Mouse (Mus musculus): Measurements from ENCODE around the gene Cog5. TPM values are rescaled to one million over a fixed set of nuclear protein-coding genes. Genes with fewer than 3 reads are reported as not detected.

The Cog5 gene
- total and polyA plus RNA-seq, 3 experiments, result 34.8 to 42.7 (median 39.3) TPM

GRCm38 (mm10) chr12:31635240-31635607, 19.4 kb upstream of the Cog5 start:
- Histone ChIP-seq H3K4me1 (ENCODE audit: control insufficient read depth in 1 of 2, insufficient read depth in 2 of 2) (peaks cover 6 to 25% of the 10 kb centered on the region in 2 experiments; a peak in 2 of 4 replicates), H3K79me2 (replicated peaks; ENCODE audit: control insufficient read depth, extremely low read depth, insufficient read depth, poor library complexity, severe bottlenecking) (peaks cover 10% of the 10 kb centered on the region), H3K27me3 (replicated peaks) (no peaks in the 10 kb centered on the region), H3K36me3 (replicated peaks in 1 of 2; ENCODE audit: control insufficient read depth in 1 of 2, insufficient read depth in 1 of 2, low read length in 1 of 2) (peaks cover 7 to 35% of the 10 kb centered on the region in 2 experiments), H3K9ac (ENCODE audit: insufficient read depth, low read depth) (peak overlapping the region; percentile 87), H3K9me3 (replicated peaks; ENCODE audit: low read length) (no peaks in the 10 kb centered on the region), H3K4me3 (replicated peaks in 1 of 3; ENCODE audit: low read depth in 2 of 3, low read length in 2 of 3, poor library complexity in 1 of 3) (peak overlapping the region; percentile 65 to 82 (median 80)), H3K27ac (ENCODE audit: insufficient read depth, low read depth) (no peak overlapping the region), H3K4me2 (ENCODE audit: insufficient read depth, low read depth, poor library complexity, severe bottlenecking) (peak overlapping the region; percentile 24)
- DNase-seq (ENCODE audit: extremely low read depth), result peak; percentile 21
- in situ Hi-C loops (cut with MboI; ENCODE audit: low pct_ligation_motif_present, low pct_unique_long_range_greater_than_20kb, low sequenced_read_pairs), result no loop called here
- no peak for TF ChIP-seq USF2 (conservative IDR thresholded peaks at IDR 0.05; ENCODE audit: low read depth, low read length)
- TF ChIP-seq ELF1 (IDR thresholded peaks at IDR 0.05; ENCODE audit: low read depth, low read length), result 0 out of 2 replicates have a peak, but pooled peaks have one; percentile 25
- dilution Hi-C loops (cut with MboI; ENCODE audit: extremely low pct_ligation_motif_present, extremely low pct_unique_long_range_greater_than_20kb, low sequenced_read_pairs), result no loop called here

- peaks cover 0 to 27% of the 10 kb centered on the region in 2 experiments; a peak in 2 of 4 replicates for H3K4me1 ChIP-seq (ENCODE audit: control insufficient read depth in 1 of 2, insufficient read depth in 2 of 2)
- no peak overlapping the region for H3K27ac ChIP-seq (ENCODE audit: insufficient read depth, low read depth)
- H3K79me2 ChIP-seq (replicated peaks; ENCODE audit: control insufficient read depth, extremely low read depth, insufficient read depth, poor library complexity, severe bottlenecking), result peaks cover 8% of the 10 kb centered on the region
- in situ Hi-C loops (cut with MboI; ENCODE audit: low pct_ligation_motif_present, low pct_unique_long_range_greater_than_20kb, low sequenced_read_pairs), result no loop called here
- no peaks in the 10 kb centered on the region for H3K27me3 ChIP-seq (replicated peaks)
- no peaks in the 10 kb centered on the region for H3K9me3 ChIP-seq (replicated peaks; ENCODE audit: low read length)
- dilution Hi-C loops (cut with MboI; ENCODE audit: extremely low pct_ligation_motif_present, extremely low pct_unique_long_range_greater_than_20kb, low sequenced_read_pairs), result no loop called here
- TF ChIP-seq ELF1 (IDR thresholded peaks at IDR 0.05; ENCODE audit: low read depth, low read length) (no peak), MAZ (IDR thresholded peaks at IDR 0.05; ENCODE audit: low read depth, low read length) (no peak), POLR2A (IDR thresholded peaks at IDR 0.05; ENCODE audit: low read depth, low read length) (no peak), MXI1 (IDR thresholded peaks at IDR 0.05; ENCODE audit: low read depth, low read length) (no peak), CHD2 (IDR thresholded peaks at IDR 0.05; ENCODE audit: low read length) (no peak), CHD1 (IDR thresholded peaks at IDR 0.05; ENCODE audit: low read depth, low read length) (no peak), SIN3A (IDR thresholded peaks at IDR 0.05; ENCODE audit: low read length) (no peak), BHLHE40 (IDR thresholded peaks at IDR 0.05; ENCODE audit: low read depth, low read length) (no peak), ZKSCAN1 (IDR thresholded peaks at IDR 0.05; ENCODE audit: borderline replicate concordance, low read depth, low read length) (no peak), POLR2AphosphoS2 (IDR thresholded peaks at IDR 0.05; ENCODE audit: low read depth, low read length) (no peak), IRF4 (IDR thresholded peaks at IDR 0.05; ENCODE audit: low read depth, low read length) (no peak), CTCF (conservative IDR thresholded peaks at IDR 0.05 in 1 of 2, IDR thresholded peaks at IDR 0.05 in 1 of 2; ENCODE audit: low read depth in 2 of 2, low read length in 2 of 2) (no peak), NRF1 (IDR thresholded peaks at IDR 0.05; ENCODE audit: low read depth, low read length) (no peak)
- H3K9ac ChIP-seq (ENCODE audit: insufficient read depth, low read depth), result peak overlapping the region; percentile 70
- H3K4me2 ChIP-seq (ENCODE audit: insufficient read depth, low read depth, poor library complexity, severe bottlenecking), result peak overlapping the region; percentile 60
- DNase-seq (ENCODE audit: extremely low read depth), result peak; percentile 36
- peaks cover 4 to 33% of the 10 kb centered on the region in 2 experiments for H3K36me3 ChIP-seq (replicated peaks in 1 of 2; ENCODE audit: control insufficient read depth in 1 of 2, insufficient read depth in 1 of 2, low read length in 1 of 2)
- H3K4me3 ChIP-seq (replicated peaks in 1 of 3; ENCODE audit: low read depth in 2 of 3, low read length in 2 of 3, poor library complexity in 1 of 3), result peak overlapping the region; percentile 51 to 78 (median 65)
These were observed 1.1 kb upstream of the Cog5 start for GRCm38 (mm10) chr12:31653611-31654010.

GRCm38 (mm10) chr12:31654965-31655477, 352 bp downstream of the Cog5 start:
- H3K79me2 ChIP-seq (replicated peaks; ENCODE audit: control insufficient read depth, extremely low read depth, insufficient read depth, poor library complexity, severe bottlenecking), result peaks cover 8% of the 10 kb centered on the region
- H3K4me1 ChIP-seq (ENCODE audit: control insufficient read depth in 1 of 2, insufficient read depth in 2 of 2), result peaks cover 0 to 27% of the 10 kb centered on the region in 2 experiments; a peak in 2 of 4 replicates
- H3K4me2 ChIP-seq (ENCODE audit: insufficient read depth, low read depth, poor library complexity, severe bottlenecking), result peak overlapping the region; percentile 48
- peaks cover 0 to 22% of the 10 kb centered on the region in 2 experiments for H3K36me3 ChIP-seq (replicated peaks in 1 of 2; ENCODE audit: control insufficient read depth in 1 of 2, insufficient read depth in 1 of 2, low read length in 1 of 2)
- H3K9me3 ChIP-seq (replicated peaks; ENCODE audit: low read length), result no peaks in the 10 kb centered on the region
- DNase-seq (ENCODE audit: extremely low read depth), result no peak
- TF ChIP-seq ZNF384 (IDR thresholded peaks at IDR 0.05; ENCODE audit: low read depth, low read length) (no peak), E2F4 (IDR thresholded peaks at IDR 0.05; ENCODE audit: insufficient replicate concordance, low read depth, low read length) (no peak), CTCF (conservative IDR thresholded peaks at IDR 0.05 in 1 of 2, IDR thresholded peaks at IDR 0.05 in 1 of 2; ENCODE audit: low read depth in 2 of 2, low read length in 2 of 2) (peak in 1 of 2 experiments; percentile 17; a peak in 2 of 4 replicates), POLR2A (IDR thresholded peaks at IDR 0.05; ENCODE audit: low read depth, low read length) (peak; percentile 56; the same call in 1 of the 2 replicates)
- peak overlapping the region; percentile 65 to 97 (median 78) for H3K4me3 ChIP-seq (replicated peaks in 1 of 3; ENCODE audit: low read depth in 2 of 3, low read length in 2 of 3, poor library complexity in 1 of 3)
- no peaks in the 10 kb centered on the region for H3K27me3 ChIP-seq (replicated peaks)
- in situ Hi-C loops (cut with MboI; ENCODE audit: low pct_ligation_motif_present, low pct_unique_long_range_greater_than_20kb, low sequenced_read_pairs) (no loop called here), dilution Hi-C loops (cut with MboI; ENCODE audit: extremely low pct_ligation_motif_present, extremely low pct_unique_long_range_greater_than_20kb, low sequenced_read_pairs) (no loop called here)
- peak overlapping the region; percentile 24 for H3K27ac ChIP-seq (ENCODE audit: insufficient read depth, low read depth)
- H3K9ac ChIP-seq (ENCODE audit: insufficient read depth, low read depth), result peak overlapping the region; percentile 60

Measured in CH12.LX (cell line).